Mouse (Mus musculus) kidney, adult 2 months (tissue): Measurements from ENCODE around the gene Olfr556. TPM values are rescaled to one million over a fixed set of nuclear protein-coding genes. Genes with fewer than 3 reads are reported as not detected.
"Not testable (repeated sequence)": the region's sequence is repeated elsewhere in the genome, so short reads cannot be mapped to it uniquely, and the experiment has no call there.

Experiments used
- DNase-seq: peaks from one replicate; pipeline ENCODE4 v3.0.0; 2021
- H3K27ac ChIP-seq: fragments of 200-500 bp; 2 replicates; pipeline ENCODE4 v1.5.1; 2012; ENCODE audit warnings: low read depth, low read length, control low read depth, inconsistent platforms; ENCODE audit not compliant: insufficient read depth
- H3K27me3 ChIP-seq: fragments of 200-500 bp; replicated peaks from 2 replicates; pipeline ENCODE4 v1.6.1; 2012; ENCODE audit warnings: mild to moderate bottlenecking, moderate library complexity, low read length, inconsistent platforms; ENCODE audit not compliant: control insufficient read depth, insufficient read depth
- H3K36me3 ChIP-seq: fragments of 200-500 bp; 2 replicates; pipeline ENCODE4 v1.6.1; 2012; ENCODE audit warnings: mild to moderate bottlenecking, moderate library complexity, low read length, inconsistent platforms; ENCODE audit not compliant: control insufficient read depth, insufficient read depth
- H3K4me1 ChIP-seq: fragments of 200-500 bp; 2 replicates; pipeline ENCODE4 v1.6.1; 2011; ENCODE audit warnings: low read length; ENCODE audit not compliant: control insufficient read depth, insufficient read depth
- H3K4me3 ChIP-seq: fragments of 200-500 bp; 2 replicates; pipeline ENCODE4 v1.5.1; 2011; ENCODE audit warnings: mild to moderate bottlenecking, low read depth, low read length, control low read depth; ENCODE audit not compliant: insufficient read depth
- CTCF ChIP-seq: fragments of 200-500 bp; conservative IDR thresholded peaks from 2 replicates; pipeline ENCODE4 v1.5.1; 2011; ENCODE audit warnings: low read depth, mild to moderate bottlenecking, control low read depth, low read length, moderate library complexity, mixed read lengths; ENCODE audit not compliant: insufficient read depth, insufficient read length
- POLR2A ChIP-seq: fragments of 200-500 bp; IDR thresholded peaks from one replicate; pipeline ENCODE4 v1.6.1; 2011; ENCODE audit warnings: low read depth, low read length, control low read depth
- WGBS: fragments of 180-500 bp; shearing (Covaris S2); methylation state at CpG from one replicate; pipeline ENCODE4 v1.1.7; 2018; 5-methylcytosine and 5-hydroxymethylcytosine counted together
- polyA plus RNA-seq: library from polyadenylated mRNA; depleted of rRNA; stranded (reverse); fragments of >200 nt; gene quantifications from 2 replicates; pipeline ENCODE4 v1.2.3, GENCODE M21; 2012; rRNA removed

The Olfr556 gene
- not detected in 2 replicates for polyA plus RNA-seq

DNA sequence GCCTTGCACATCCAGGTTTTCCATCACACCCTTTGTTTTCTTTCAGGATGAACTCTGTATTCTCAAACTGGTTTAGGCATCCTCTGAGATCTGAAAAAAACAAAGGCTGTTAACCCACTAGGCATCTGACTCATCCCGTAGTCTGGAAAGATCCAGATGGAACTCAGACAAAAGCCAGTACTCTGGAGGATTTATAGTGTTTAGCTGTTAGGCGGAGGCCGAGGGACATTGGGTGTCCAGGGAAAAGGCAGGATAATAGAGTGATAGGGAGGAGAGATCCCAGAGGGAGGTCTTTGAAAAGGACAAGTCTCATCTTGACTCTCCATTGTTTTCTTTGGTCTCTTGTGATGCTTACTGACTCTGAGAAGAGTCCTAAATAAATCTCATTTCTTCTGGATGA lies at the start of gene Olfr556:
Gene Olfr556 (plus strand): TSS at position 301 of the 400 bp plus-strand sequence.
- no peaks in the 10 kb centered on the region for H3K4me1 ChIP-seq
- 37% methylated on average over 3 of the region's 3 CpGs for WGBS
- H3K36me3 ChIP-seq: no peaks in the 10 kb centered on the region
- no peak for TF ChIP-seq POLR2A
- no peak for TF ChIP-seq CTCF
- no peak within 1 kb of the TSS for H3K4me3 ChIP-seq
- H3K27ac ChIP-seq: no peak within 1 kb of the TSS
- DNase-seq: no peak
- no peaks in the 10 kb centered on the region for H3K27me3 ChIP-seq

- no peak within 1 kb of the TSS for H3K27ac ChIP-seq
- TF ChIP-seq CTCF: no peak
- no peaks in the 10 kb centered on the region for H3K27me3 ChIP-seq
- no peak within 1 kb of the TSS for H3K4me3 ChIP-seq
- H3K4me1 ChIP-seq: no peaks in the 10 kb centered on the region
- no peaks in the 10 kb centered on the region for H3K36me3 ChIP-seq
- DNase-seq: no peak
Measured at GRCm38 (mm10) chr7:102618118-102618517, 46.6 kb upstream of the Olfr556 start, which contains the start of gene Olfr553. Gene Olfr553, minus strand, starts transcription at chr7:102618218.

DNA sequence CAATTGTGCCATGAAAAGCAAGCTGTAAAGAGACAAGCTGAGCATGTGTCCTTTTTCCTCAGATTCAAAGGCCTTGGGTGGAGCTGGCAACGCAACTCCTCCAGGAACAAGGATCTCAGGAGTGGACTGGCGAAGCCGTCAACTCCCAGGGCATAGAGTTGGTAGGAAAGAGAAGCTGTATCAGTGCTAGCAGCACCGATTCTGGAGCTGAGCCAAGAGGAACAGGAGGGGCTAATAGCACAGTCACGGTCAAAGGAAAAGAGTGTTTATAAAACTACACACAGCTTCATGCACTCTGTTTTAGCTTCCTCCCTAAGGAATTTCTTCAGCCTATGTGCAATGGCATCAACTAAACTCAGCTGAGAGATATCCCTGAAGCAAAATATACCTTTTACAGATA lies 45.1 kb upstream of the Olfr556 start:
- Histone ChIP-seq H3K27me3 (no peaks in the 10 kb centered on the region), H3K36me3 (no peaks in the 10 kb centered on the region), H3K4me3 (no peak overlapping the region), H3K27ac (no peak overlapping the region), H3K4me1 (no peaks in the 10 kb centered on the region)
- 46% methylated on average over 5 of the region's 5 CpGs for WGBS
- TF ChIP-seq CTCF (no peak), POLR2A (no peak)
- DNase-seq: no peak

- not testable (repeated sequence) for H3K27ac ChIP-seq, H3K36me3 ChIP-seq, H3K4me1 ChIP-seq, DNase-seq, H3K4me3 ChIP-seq, H3K27me3 ChIP-seq
- WGBS: 90% methylated on average over 19 of the region's 19 CpGs
Measured at GRCm38 (mm10) chr7:102620368-102620767, 44.3 kb upstream of the Olfr556 start.

DNA sequence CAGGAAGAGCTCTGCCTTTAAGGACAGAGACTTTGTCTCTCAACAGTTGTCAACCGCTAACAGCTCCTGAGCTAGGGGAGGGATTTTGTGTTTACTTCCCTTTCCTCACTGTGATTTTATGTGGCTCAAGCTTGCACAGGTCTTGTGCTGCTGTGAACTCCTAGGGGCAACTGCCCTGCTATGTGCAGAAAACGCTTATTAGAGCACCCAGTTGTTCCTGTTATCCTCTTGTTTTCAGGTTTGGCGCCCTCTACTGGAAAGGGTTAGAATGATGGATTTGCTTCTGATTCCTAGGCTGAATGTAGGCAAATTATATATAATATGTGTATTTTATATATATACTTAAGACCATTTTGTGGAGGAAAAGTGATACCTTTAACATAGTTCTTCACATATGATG lies 28.0 kb upstream of the Olfr556 start:
- H3K27me3 ChIP-seq: no peaks in the 10 kb centered on the region
- H3K36me3 ChIP-seq: no peaks in the 10 kb centered on the region
- no peaks in the 10 kb centered on the region for H3K4me1 ChIP-seq
- WGBS: 35% methylated on average over 3 of the region's 3 CpGs
- TF ChIP-seq CTCF (peak; percentile 35; the same call in 1 of the 2 replicates), POLR2A (no peak)
- H3K27ac ChIP-seq: no peak overlapping the region
- DNase-seq: peak; percentile 60
- no peak overlapping the region for H3K4me3 ChIP-seq

GRCm38 (mm10) chr7:102638132-102638531 lies 26.6 kb upstream of the Olfr556 start, which contains the start of gene Olfr554:
Gene Olfr554, plus strand, starts transcription at chr7:102638432.
- 69% methylated on average over 1 of the region's 1 CpGs for WGBS
- no peaks in the 10 kb centered on the region for H3K27me3 ChIP-seq
- no peak within 1 kb of the TSS for H3K27ac ChIP-seq
- TF ChIP-seq CTCF (no peak), POLR2A (no peak)
- no peaks in the 10 kb centered on the region for H3K4me1 ChIP-seq
- no peak within 1 kb of the TSS for H3K4me3 ChIP-seq
- no peak for DNase-seq
- no peaks in the 10 kb centered on the region for H3K36me3 ChIP-seq

DNA sequence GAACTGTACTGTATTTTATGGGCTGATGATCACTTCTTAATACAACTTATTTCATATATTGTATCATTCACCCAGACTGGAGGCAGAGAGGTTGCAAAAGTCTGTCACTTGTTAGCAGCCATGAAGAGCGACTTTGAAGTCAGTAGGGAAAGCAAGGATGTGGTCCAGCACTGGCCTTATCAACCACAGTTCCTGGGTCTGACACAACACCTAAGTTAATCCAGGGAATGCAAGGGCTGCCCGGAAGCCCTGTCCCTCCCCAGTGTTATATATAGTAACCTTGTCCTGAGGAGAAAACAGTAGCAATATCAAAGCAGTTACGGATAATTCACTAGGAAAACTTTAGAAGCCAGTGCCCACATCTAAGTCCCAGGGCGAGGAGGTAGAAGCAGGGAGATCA lies 19.8 kb upstream of the Olfr556 start:
- not testable (repeated sequence) for H3K27ac ChIP-seq, H3K4me1 ChIP-seq, H3K4me3 ChIP-seq, H3K36me3 ChIP-seq, DNase-seq, H3K27me3 ChIP-seq
- WGBS: 87% methylated on average over 4 of the region's 4 CpGs

DNA sequence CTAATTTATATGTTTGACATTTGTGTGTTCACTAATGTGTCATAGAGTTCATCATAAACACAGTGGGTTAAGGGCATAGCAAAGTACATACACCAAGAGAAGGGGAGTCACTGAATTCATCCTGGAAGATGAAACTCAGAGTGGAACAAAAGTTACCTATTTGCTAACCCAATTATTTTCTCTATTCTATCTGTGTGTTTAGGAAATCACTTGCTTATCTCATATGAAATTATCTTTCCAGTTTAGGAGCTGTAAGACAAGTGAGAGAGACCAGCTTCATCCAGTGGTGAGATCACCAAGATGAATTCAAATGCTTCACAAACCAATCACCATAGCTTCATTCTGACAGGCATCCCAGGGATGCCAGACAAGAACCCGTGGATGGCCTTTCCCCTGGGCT lies 6.2 kb upstream of the Olfr556 start, which contains the start of gene Olfr555:
Gene Olfr555 (plus strand): TSS at position 301 of the 400 bp plus-strand sequence.
- no peak for DNase-seq
- H3K27me3 ChIP-seq: no peaks in the 10 kb centered on the region
- WGBS: 76% methylated on average over 1 of the region's 1 CpGs
- no peak within 1 kb of the TSS for H3K27ac ChIP-seq
- no peaks in the 10 kb centered on the region for H3K36me3 ChIP-seq
- no peak for TF ChIP-seq CTCF
- TF ChIP-seq POLR2A: no peak
- H3K4me1 ChIP-seq: no peaks in the 10 kb centered on the region
- no peak within 1 kb of the TSS for H3K4me3 ChIP-seq
